9 mouse cellular contexts compared by ENCODE assay signal in the genomic region with DNA sequence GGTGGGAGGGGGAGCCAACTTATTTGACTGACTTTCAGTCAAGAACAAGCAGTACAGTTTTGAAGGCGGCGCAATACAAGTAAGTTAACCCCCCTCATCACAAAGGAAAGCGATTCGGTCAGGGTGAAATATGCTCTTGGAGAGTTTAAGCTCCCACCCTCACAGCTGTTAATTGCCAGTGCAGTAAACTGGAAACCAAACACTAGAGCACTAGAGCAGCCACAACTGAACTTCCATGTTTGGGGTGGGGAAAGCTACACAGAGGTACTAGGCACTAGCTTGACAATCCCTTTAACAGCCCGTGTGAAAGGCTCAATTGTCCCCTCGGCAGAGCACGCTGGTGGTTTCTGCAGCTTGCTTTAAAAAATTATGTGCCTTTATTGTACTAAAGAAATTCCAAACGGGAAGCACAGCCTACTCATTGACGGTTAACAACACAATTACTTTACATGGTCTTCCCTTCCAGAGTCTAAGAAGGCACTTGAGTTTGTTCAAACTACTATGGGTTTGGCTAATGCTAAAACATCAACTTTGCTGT.
DNase-seq lines count a peak whose midpoint lies in the region; ATAC-seq and TF ChIP-seq lines count a peak whose summit lies in the region.
"Had no signal": no experiment of that assay in that cellular context is flagged by ENCODE, and none has a peak within 500 bp of the region (broad histone marks: within the 10 kb centered on the region; RNA-seq: fewer than 3 reads in every experiment).

No protein-coding gene starts in this region.

- peak overlapping the region; percentile 68; the same call in 1 of the 2 replicates for H3K27ac ChIP-seq in kidney, postnatal 0 days
- peak overlapping the region; percentile 17; the same call in 1 of the 2 replicates for H3K27ac ChIP-seq in embryonic facial prominence, embryonic 15.5 days (replicated peaks)
- H3K27ac ChIP-seq in intestine, postnatal 0 days (ENCODE audit: low read depth, low read length) = no peak overlapping the region
- H3K27ac ChIP-seq in neural tube, embryonic 13.5 days (replicated peaks) = 0 out of 2 replicates have a peak overlapping the region, but pooled peaks have one; percentile 56

- H3K9ac ChIP-seq in kidney, postnatal 0 days (ENCODE audit: low read depth, low read length) = peak overlapping the region; percentile 58
- no peak overlapping the region for H3K9ac ChIP-seq in embryonic facial prominence, embryonic 15.5 days
- H3K9ac ChIP-seq in intestine, postnatal 0 days (ENCODE audit: low read depth, low read length) = no peak overlapping the region
- 0 out of 2 replicates have a peak overlapping the region, but pooled peaks have one; percentile 68 for H3K9ac ChIP-seq in neural tube, embryonic 13.5 days

- no peak for TF ChIP-seq CTCF in kidney, postnatal 0 days (IDR thresholded peaks at IDR 0.05; ENCODE audit: low read depth)
- TF ChIP-seq CTCF in intestine, postnatal 0 days (IDR thresholded peaks at IDR 0.05; ENCODE audit: low read depth) = no peak

- peak; percentile 33; the same call in 1 of the 2 replicates for ATAC-seq in kidney, postnatal 0 days (replicated peaks; ENCODE audit: low FRiP score, low read depth)
- ATAC-seq in embryonic facial prominence, embryonic 15.5 days (ENCODE audit: insufficient number of reproducible peaks, low FRiP score, low TSS enrichment, low read depth) = no peak
- peak; percentile 49; the same call in 1 of the 2 replicates for ATAC-seq in intestine, postnatal 0 days
- no peak for ATAC-seq in neural tube, embryonic 13.5 days (ENCODE audit: low read depth)

- intact Hi-C loops in left cerebral cortex, postnatal 25 days (cut with DNase I) = loop anchor here (5.0 kb wide), 1 partner anchor 40 kb away; no protein-coding TSS in a partner anchor

- 7% methylated on average over 9 of the region's 9 CpGs for WGBS in kidney, postnatal 0 days
- 31% methylated on average over 9 of the region's 9 CpGs for WGBS in embryonic facial prominence, embryonic 15.5 days
- 13% methylated on average over 9 of the region's 9 CpGs for WGBS in intestine, postnatal 0 days
- 7% methylated on average over 9 of the region's 9 CpGs for WGBS in neural tube, embryonic 13.5 days

- DNase-seq in kidney, postnatal 0 days (ENCODE audit: low spot score) = peak; percentile 89
- DNase-seq in kidney, postnatal 10 days = no peak
- DNase-seq in cerebellum, postnatal 14 days = no peak
- no peak for DNase-seq in spleen, postnatal 10 days (ENCODE audit: low spot score in 2 of 2)
- no peak for DNase-seq in left cerebral cortex, postnatal 25 days (ENCODE audit: low spot score in 2 of 2)

- H3K4me3 ChIP-seq in kidney, postnatal 0 days (replicated peaks; ENCODE audit: low read depth, low read length) = peak overlapping the region; percentile 32
- peak overlapping the region; percentile 35 for H3K4me3 ChIP-seq in embryonic facial prominence, embryonic 15.5 days (replicated peaks)
- H3K4me3 ChIP-seq in intestine, postnatal 0 days (ENCODE audit: low read depth, low read length) = peak overlapping the region; percentile 34
- peak overlapping the region; percentile 33 for H3K4me3 ChIP-seq in neural tube, embryonic 13.5 days
- H3K4me3 ChIP-seq: erythroblast, embryonic 14.5 days had no signal

- H3K27me3 ChIP-seq in kidney, postnatal 0 days (ENCODE audit: insufficient read depth, low read length) = no peaks in the 10 kb centered on the region
- no peaks in the 10 kb centered on the region for H3K27me3 ChIP-seq in embryonic facial prominence, embryonic 15.5 days
- no peaks in the 10 kb centered on the region for H3K27me3 ChIP-seq in intestine, postnatal 0 days (replicated peaks; ENCODE audit: control insufficient read depth, insufficient read depth, low read length)
- peaks cover 9% of the 10 kb centered on the region for H3K27me3 ChIP-seq in neural tube, embryonic 13.5 days

- no peaks in the 10 kb centered on the region for H3K9me3 ChIP-seq in kidney, postnatal 0 days (replicated peaks; ENCODE audit: low read length)
- no peaks in the 10 kb centered on the region for H3K9me3 ChIP-seq in embryonic facial prominence, embryonic 15.5 days (replicated peaks)
- H3K9me3 ChIP-seq in intestine, postnatal 0 days (ENCODE audit: control insufficient read depth) = no peaks in the 10 kb centered on the region
- no peaks in the 10 kb centered on the region for H3K9me3 ChIP-seq in neural tube, embryonic 13.5 days

- peaks cover 17% of the 10 kb centered on the region for H3K4me1 ChIP-seq in kidney, postnatal 0 days (replicated peaks; ENCODE audit: insufficient read depth, low read length)
- H3K4me1 ChIP-seq in embryonic facial prominence, embryonic 15.5 days = peaks cover 23% of the 10 kb centered on the region
- H3K4me1 ChIP-seq in intestine, postnatal 0 days (replicated peaks; ENCODE audit: control insufficient read depth, insufficient read depth, low read length) = no peaks in the 10 kb centered on the region; the same call in 1 of the 2 replicates
- H3K4me1 ChIP-seq in neural tube, embryonic 13.5 days (replicated peaks) = peaks cover 32% of the 10 kb centered on the region

- H3K4me2 ChIP-seq in kidney, postnatal 0 days (ENCODE audit: low read length) = peak overlapping the region; percentile 57
- peak overlapping the region; percentile 40 for H3K4me2 ChIP-seq in embryonic facial prominence, embryonic 15.5 days (replicated peaks)
- H3K4me2 ChIP-seq in intestine, postnatal 0 days (replicated peaks; ENCODE audit: low read depth) = peak overlapping the region; percentile 60
- H3K4me2 ChIP-seq in neural tube, embryonic 13.5 days = peak overlapping the region; percentile 60

- no peaks in the 10 kb centered on the region for H3K36me3 ChIP-seq in kidney, postnatal 0 days (ENCODE audit: insufficient read depth, low read length)
- no peaks in the 10 kb centered on the region for H3K36me3 ChIP-seq in embryonic facial prominence, embryonic 15.5 days
- no peaks in the 10 kb centered on the region; the same call in 1 of the 2 replicates for H3K36me3 ChIP-seq in intestine, postnatal 0 days (ENCODE audit: control insufficient read depth, insufficient read depth)
- H3K36me3 ChIP-seq in neural tube, embryonic 13.5 days = no peaks in the 10 kb centered on the region

Comparison
In these comparisons a context has a peak if more than half of its experiments do, and no peak if none do; other contexts are left out.
1. ATAC-seq: peak in kidney, postnatal 0 days (single experiment) and intestine, postnatal 0 days (single experiment); none in embryonic facial prominence, embryonic 15.5 days (single experiment) and neural tube, embryonic 13.5 days (single experiment).
2. H3K9ac ChIP-seq: peak in kidney, postnatal 0 days (single experiment) and neural tube, embryonic 13.5 days (single experiment); none in embryonic facial prominence, embryonic 15.5 days (single experiment) and intestine, postnatal 0 days (single experiment).
3. Peak in every context shown above with its lines, with median percentiles within 50 percentile points of each other: H3K4me2 ChIP-seq and H3K4me3 ChIP-seq.